Mouse (Mus musculus): ENCODE data around the gene Coq10a. TPM values are rescaled to one million over a fixed set of nuclear protein-coding genes. Genes with fewer than 3 reads are reported as not detected.

Gene Coq10a
- polyA plus RNA-seq, 1 experiment from 2014 or later, result 19.4 TPM

GRCm38 (mm10) chr10:128370601-128371000 is 1.8 kb upstream of the Coq10a start:
- H3K4me3 ChIP-seq (replicated peaks), result no peak overlapping the region
- H3K9ac ChIP-seq, result no peak overlapping the region
- H3K36me3 ChIP-seq, result peaks cover 4% of the 10 kb centered on the region; the same call in 1 of the 2 replicates
- H3K4me2 ChIP-seq (replicated peaks), result no peak overlapping the region
- peaks cover 16% of the 10 kb centered on the region for H3K4me1 ChIP-seq
- WGBS, result 68% methylated on average over 4 of the region's 4 CpGs
- H3K9me3 ChIP-seq (replicated peaks), result no peaks in the 10 kb centered on the region
- no peak for ATAC-seq (ENCODE audit: insufficient number of reproducible peaks, low FRiP score, low TSS enrichment, low read depth)
- H3K27me3 ChIP-seq, result no peaks in the 10 kb centered on the region
- no peak overlapping the region for H3K27ac ChIP-seq (replicated peaks)

- WGBS, result 62% methylated on average over 6 of the region's 6 CpGs
- Histone ChIP-seq H3K27ac (replicated peaks) (no peak overlapping the region), H3K4me1 (peaks cover 16% of the 10 kb centered on the region), H3K9me3 (replicated peaks) (no peaks in the 10 kb centered on the region), H3K9ac (no peak overlapping the region), H3K4me2 (replicated peaks) (no peak overlapping the region), H3K27me3 (no peaks in the 10 kb centered on the region), H3K4me3 (replicated peaks) (no peak overlapping the region), H3K36me3 (peaks cover 8% of the 10 kb centered on the region)
- no peak for ATAC-seq (ENCODE audit: insufficient number of reproducible peaks, low FRiP score, low TSS enrichment, low read depth)
These were observed 1.2 kb upstream of the Coq10a start for GRCm38 (mm10) chr10:128370021-128370420.

- Histone ChIP-seq H3K27me3 (no peaks in the 10 kb centered on the region), H3K9me3 (replicated peaks) (no peaks in the 10 kb centered on the region), H3K4me1 (peaks cover 16% of the 10 kb centered on the region), H3K4me2 (replicated peaks) (peak overlapping the region; percentile 89), H3K27ac (replicated peaks) (peak overlapping the region; percentile 98), H3K4me3 (replicated peaks) (peak overlapping the region; percentile 81), H3K9ac (peak overlapping the region; percentile 58), H3K36me3 (peaks cover 10% of the 10 kb centered on the region)
- ATAC-seq (ENCODE audit: insufficient number of reproducible peaks, low FRiP score, low TSS enrichment, low read depth), result no peak
- 77% methylated on average over 6 of the region's 6 CpGs for WGBS
These were observed 802 bp upstream of the Coq10a start for GRCm38 (mm10) chr10:128369599-128369998.

- no peak for ATAC-seq (ENCODE audit: insufficient number of reproducible peaks, low FRiP score, low TSS enrichment, low read depth)
- Histone ChIP-seq H3K4me3 (replicated peaks) (peak overlapping the region; percentile 81), H3K27ac (replicated peaks) (peak overlapping the region; percentile 98), H3K27me3 (no peaks in the 10 kb centered on the region), H3K4me2 (replicated peaks) (peak overlapping the region; percentile 89), H3K36me3 (peaks cover 14% of the 10 kb centered on the region), H3K4me1 (peaks cover 16% of the 10 kb centered on the region), H3K9ac (peak overlapping the region; percentile 58), H3K9me3 (replicated peaks) (no peaks in the 10 kb centered on the region)
- 3% methylated on average over 9 of the region's 9 CpGs for WGBS
These were observed 384 bp upstream of the Coq10a start for GRCm38 (mm10) chr10:128369218-128369543.

- Histone ChIP-seq H3K4me3 (replicated peaks) (peak overlapping the region; percentile 81), H3K9ac (peak overlapping the region; percentile 58), H3K4me2 (replicated peaks) (peak overlapping the region; percentile 89), H3K9me3 (replicated peaks) (no peaks in the 10 kb centered on the region), H3K36me3 (peaks cover 23% of the 10 kb centered on the region), H3K27me3 (no peaks in the 10 kb centered on the region), H3K4me1 (peaks cover 16% of the 10 kb centered on the region), H3K27ac (replicated peaks) (peak overlapping the region; percentile 98)
- 10% methylated on average over 19 of the region's 19 CpGs for WGBS
- no peak; the same call in 1 of the 2 replicates for ATAC-seq (ENCODE audit: insufficient number of reproducible peaks, low FRiP score, low TSS enrichment, low read depth)
These were observed 847 bp downstream of the Coq10a start for GRCm38 (mm10) chr10:128367899-128368401.

- Histone ChIP-seq H3K4me1 (peaks cover 4% of the 10 kb centered on the region), H3K27me3 (no peaks in the 10 kb centered on the region), H3K4me2 (replicated peaks) (no peak overlapping the region), H3K4me3 (replicated peaks) (no peak overlapping the region), H3K9me3 (replicated peaks) (no peaks in the 10 kb centered on the region), H3K36me3 (peaks cover 75% of the 10 kb centered on the region), H3K27ac (replicated peaks) (no peak overlapping the region), H3K9ac (no peak overlapping the region)
- no peak for ATAC-seq (ENCODE audit: insufficient number of reproducible peaks, low FRiP score, low TSS enrichment, low read depth)
- WGBS, result 50% methylated on average over 3 of the region's 3 CpGs
These were observed 6.2 kb downstream of the Coq10a start for GRCm38 (mm10) chr10:128362568-128362967.

- no peaks in the 10 kb centered on the region for H3K9me3 ChIP-seq (replicated peaks)
- no peak overlapping the region for H3K4me2 ChIP-seq (replicated peaks)
- no peaks in the 10 kb centered on the region for H3K27me3 ChIP-seq
- H3K4me3 ChIP-seq (replicated peaks), result no peak overlapping the region
- no peak overlapping the region for H3K9ac ChIP-seq
- no peak overlapping the region for H3K27ac ChIP-seq (replicated peaks)
- H3K4me1 ChIP-seq, result no peaks in the 10 kb centered on the region
- 89% methylated on average over 6 of the region's 6 CpGs for WGBS
- peaks cover 75% of the 10 kb centered on the region for H3K36me3 ChIP-seq
- no peak for ATAC-seq (ENCODE audit: insufficient number of reproducible peaks, low FRiP score, low TSS enrichment, low read depth)
These were observed 7.0 kb downstream of the Coq10a start for GRCm38 (mm10) chr10:128361836-128362235.

GRCm38 (mm10) chr10:128359226-128359625 is 9.6 kb downstream of the Coq10a start:
- H3K4me3 ChIP-seq (replicated peaks), result no peak overlapping the region
- no peak overlapping the region for H3K4me2 ChIP-seq (replicated peaks)
- H3K9me3 ChIP-seq (replicated peaks), result no peaks in the 10 kb centered on the region
- no peaks in the 10 kb centered on the region for H3K4me1 ChIP-seq
- no peaks in the 10 kb centered on the region for H3K27me3 ChIP-seq
- 85% methylated on average over 6 of the region's 6 CpGs for WGBS
- ATAC-seq (ENCODE audit: insufficient number of reproducible peaks, low FRiP score, low TSS enrichment, low read depth), result no peak
- no peak overlapping the region for H3K9ac ChIP-seq
- H3K27ac ChIP-seq (replicated peaks), result no peak overlapping the region
- peaks cover 77% of the 10 kb centered on the region for H3K36me3 ChIP-seq

GRCm38 (mm10) chr10:128358796-128359195 is 10.0 kb downstream of the Coq10a start:
- H3K9me3 ChIP-seq (replicated peaks), result no peaks in the 10 kb centered on the region
- H3K36me3 ChIP-seq, result peaks cover 80% of the 10 kb centered on the region
- no peak overlapping the region for H3K9ac ChIP-seq
- H3K27ac ChIP-seq (replicated peaks), result no peak overlapping the region
- H3K4me3 ChIP-seq (replicated peaks), result no peak overlapping the region
- no peaks in the 10 kb centered on the region for H3K4me1 ChIP-seq
- H3K27me3 ChIP-seq, result no peaks in the 10 kb centered on the region
- WGBS, result 48% methylated on average over 2 of the region's 2 CpGs
- H3K4me2 ChIP-seq (replicated peaks), result no peak overlapping the region
- no peak for ATAC-seq (ENCODE audit: insufficient number of reproducible peaks, low FRiP score, low TSS enrichment, low read depth)

- no peak overlapping the region for H3K4me3 ChIP-seq (replicated peaks)
- ATAC-seq (ENCODE audit: insufficient number of reproducible peaks, low FRiP score, low TSS enrichment, low read depth), result no peak
- H3K27me3 ChIP-seq, result no peaks in the 10 kb centered on the region
- no peak overlapping the region for H3K9ac ChIP-seq
- H3K4me2 ChIP-seq (replicated peaks), result no peak overlapping the region
- 86% methylated on average over 8 of the region's 8 CpGs for WGBS
- H3K9me3 ChIP-seq (replicated peaks), result no peaks in the 10 kb centered on the region
- peaks cover 9% of the 10 kb centered on the region for H3K4me1 ChIP-seq
- no peak overlapping the region for H3K27ac ChIP-seq (replicated peaks)
- peaks cover 35% of the 10 kb centered on the region for H3K36me3 ChIP-seq
These were observed 21.3 kb downstream of the Coq10a start for GRCm38 (mm10) chr10:128347541-128347940.

- 0 out of 2 replicates have a peak overlapping the region, but pooled peaks have one; percentile 6 for H3K4me3 ChIP-seq (replicated peaks)
- H3K36me3 ChIP-seq, result 0 out of 2 replicates have a peak, but pooled peaks cover 8% of the 10 kb centered on the region
- WGBS, result 34% methylated on average over 7 of the region's 7 CpGs
- H3K4me1 ChIP-seq, result peaks cover 9% of the 10 kb centered on the region
- peak overlapping the region; percentile 76 for H3K27ac ChIP-seq (replicated peaks)
- H3K27me3 ChIP-seq, result no peaks in the 10 kb centered on the region
- H3K9me3 ChIP-seq (replicated peaks), result no peaks in the 10 kb centered on the region
- peak overlapping the region; percentile 28; the same call in 1 of the 2 replicates for H3K4me2 ChIP-seq (replicated peaks)
- ATAC-seq (ENCODE audit: insufficient number of reproducible peaks, low FRiP score, low TSS enrichment, low read depth), result peak; percentile 67
- no peak overlapping the region for H3K9ac ChIP-seq
These were observed 24.1 kb downstream of the Coq10a start for GRCm38 (mm10) chr10:128344568-128345275.

GRCm38 (mm10) chr10:128343436-128343835 is 25.4 kb downstream of the Coq10a start:
- Histone ChIP-seq H3K9ac (no peak overlapping the region), H3K36me3 (no peaks in the 10 kb centered on the region), H3K9me3 (replicated peaks) (no peaks in the 10 kb centered on the region), H3K27me3 (no peaks in the 10 kb centered on the region), H3K4me3 (replicated peaks) (no peak overlapping the region), H3K4me2 (replicated peaks) (no peak overlapping the region), H3K27ac (replicated peaks) (no peak overlapping the region), H3K4me1 (peaks cover 20% of the 10 kb centered on the region)
- WGBS, result 98% methylated on average over 1 of the region's 1 CpGs
- ATAC-seq (ENCODE audit: insufficient number of reproducible peaks, low FRiP score, low TSS enrichment, low read depth), result no peak
